Comparison of ENCODE assay signal across 21 mouse cellular contexts in genomic region chr13:56253379-56253778, GRCm38 (mm10). TPM values are rescaled to one million over a fixed set of nuclear protein-coding genes. Genes with fewer than 3 reads are reported as not detected.
"Had no signal": no experiment of that assay in that cellular context is flagged by ENCODE, and none has a peak within 500 bp of the region (broad histone marks: within the 10 kb centered on the region; RNA-seq: fewer than 3 reads in every experiment).

No protein-coding gene starts in this region.

- H3K27ac ChIP-seq: kidney, embryonic 15.5 days; limb, embryonic 13.5 days; liver, embryonic 14.5 days had no signal

- DNase-seq: kidney, adult 2 months; kidney, postnatal 14 days; lung, adult 18-20 months; lung, postnatal 4 days; right cerebral cortex, adult 18-20 months; right cerebral cortex, postnatal 25 days; thymus, postnatal 4 days had no signal

- ATAC-seq: intestine, embryonic 16.5 days had no signal

- H3K9me3 ChIP-seq: kidney, embryonic 15.5 days; limb, embryonic 13.5 days had no signal

- H3K36me3 ChIP-seq: kidney, embryonic 15.5 days; limb, embryonic 13.5 days had no signal

- H3K4me3 ChIP-seq: megakaryocyte, embryonic 14.5 days had no signal

- H3K9ac ChIP-seq: kidney, embryonic 15.5 days; limb, embryonic 13.5 days; liver, embryonic 14.5 days had no signal

- H3K4me2 ChIP-seq: kidney, embryonic 15.5 days had no signal

RNA-seq across cellular contexts. Expression of gene Neurog1, which starts 1.4 kb away (rescaled TPM):
- total RNA-seq: layer of hippocampus, postnatal 14 days; left cerebral cortex, postnatal 10 days; left cerebral cortex, postnatal 4 days; liver, adult 2 months; monocyte, adult 5-6 weeks had no signal
- polyA plus RNA-seq: intestine, embryonic 16.5 days; kidney, adult 2 months; kidney, embryonic 15.5 days; large intestine, adult 2 months; limb, embryonic 13.5 days; liver, adult 2 months; liver, embryonic 14.5 days; lung, embryonic 16.5 days; small intestine, adult 2 months; stomach, embryonic 16.5 days had no signal

RNA-seq across cellular contexts. Expression of gene Cxcl14, which starts 43.0 kb away (rescaled TPM):
- total RNA-seq: monocyte, adult 5-6 weeks had no signal
